In genomic region chr3:69475850-69476450, GRCm38 (mm10) we compare ENCODE assay signal across 25 mouse cellular contexts.
DNase-seq lines count a peak whose midpoint lies in the region; ATAC-seq and TF ChIP-seq lines count a peak whose summit lies in the region.
"Had no signal": no experiment of that assay in that cellular context is flagged by ENCODE, and none has a peak within 500 bp of the region (broad histone marks: within the 10 kb centered on the region; RNA-seq: fewer than 3 reads in every experiment).

No protein-coding gene starts in this region.

- no peak overlapping the region for H3K9ac ChIP-seq in heart, embryonic 15.5 days
- no peak overlapping the region for H3K9ac ChIP-seq in lung, embryonic 14.5 days
- H3K9ac ChIP-seq in stomach, embryonic 15.5 days = no peak overlapping the region
- H3K9ac ChIP-seq: embryonic facial prominence, embryonic 13.5 days had no signal

- H3K27me3 ChIP-seq in heart, embryonic 15.5 days = no peaks in the 10 kb centered on the region
- H3K27me3 ChIP-seq in lung, embryonic 14.5 days (ENCODE audit: insufficient read depth, low read length) = no peaks in the 10 kb centered on the region
- H3K27me3 ChIP-seq in stomach, embryonic 15.5 days (replicated peaks) = no peaks in the 10 kb centered on the region
- H3K27me3 ChIP-seq: Patski had no signal

- H3K36me3 ChIP-seq in heart, embryonic 15.5 days = no peaks in the 10 kb centered on the region
- no peaks in the 10 kb centered on the region for H3K36me3 ChIP-seq in lung, embryonic 14.5 days (ENCODE audit: insufficient read depth)
- no peaks in the 10 kb centered on the region for H3K36me3 ChIP-seq in stomach, embryonic 15.5 days
- H3K36me3 ChIP-seq: embryonic facial prominence, embryonic 13.5 days; midbrain, embryonic 10.5 days had no signal

- intact Hi-C loops in heart, postnatal 10 days (cut with DNase I) = loop anchor here (5.0 kb wide), 1 partner anchor 39 kb away; no protein-coding TSS in a partner anchor

- peak overlapping the region; percentile 21; the same call in 1 of the 2 replicates for H3K4me2 ChIP-seq in heart, embryonic 15.5 days
- H3K4me2 ChIP-seq in lung, embryonic 14.5 days = peak overlapping the region; percentile 31
- H3K4me2 ChIP-seq in stomach, embryonic 15.5 days = peak overlapping the region; percentile 17; the same call in 1 of the 2 replicates
- H3K4me2 ChIP-seq: embryonic facial prominence, embryonic 13.5 days had no signal

- ATAC-seq in cerebellum, adult (ENCODE audit: insufficient number of reproducible peaks, low FRiP score, low TSS enrichment) = no peak
- ATAC-seq in heart, embryonic 15.5 days (replicated peaks; ENCODE audit: insufficient number of reproducible peaks, insufficient read depth, low FRiP score, low read depth) = no peak
- peak; percentile 65; the same call in 1 of the 2 replicates for ATAC-seq in lung, embryonic 14.5 days (ENCODE audit: insufficient read depth)
- ATAC-seq in stomach, embryonic 15.5 days (ENCODE audit: insufficient read depth, low FRiP score, low read depth) = peak; percentile 43
- ATAC-seq in granulocyte monocyte progenitor cell, adult 5-6 weeks (replicated peaks; ENCODE audit: poor library complexity, severe bottlenecking) = no peak
- ATAC-seq: forebrain, embryonic 14.5 days; Patski had no signal

- WGBS in heart, embryonic 15.5 days = 30% methylated on average over 12 of the region's 12 CpGs
- WGBS in lung, embryonic 14.5 days = 30% methylated on average over 12 of the region's 12 CpGs
- 34% methylated on average over 12 of the region's 12 CpGs for WGBS in stomach, embryonic 15.5 days

- no peak overlapping the region for H3K4me3 ChIP-seq in heart, embryonic 15.5 days
- no peak overlapping the region for H3K4me3 ChIP-seq in lung, embryonic 14.5 days (ENCODE audit: low read depth, low read length)
- H3K4me3 ChIP-seq in stomach, embryonic 15.5 days (replicated peaks) = no peak overlapping the region
- H3K4me3 ChIP-seq: embryonic facial prominence, embryonic 13.5 days; left cerebral cortex, adult 2 months; midbrain, embryonic 10.5 days had no signal

- TF ChIP-seq CTCF in lung, embryonic 14.5 days (IDR thresholded peaks at IDR 0.05; ENCODE audit: low read depth) = no peak

- no peaks in the 10 kb centered on the region for H3K9me3 ChIP-seq in heart, embryonic 15.5 days (replicated peaks)
- no peaks in the 10 kb centered on the region for H3K9me3 ChIP-seq in lung, embryonic 14.5 days (ENCODE audit: low read depth, low read length)
- no peaks in the 10 kb centered on the region for H3K9me3 ChIP-seq in stomach, embryonic 15.5 days
- H3K9me3 ChIP-seq: embryonic facial prominence, embryonic 13.5 days; midbrain, embryonic 10.5 days had no signal

- DNase-seq in cerebellum, postnatal 10 days = peak; percentile 29 to 32
- no peak for DNase-seq in heart, postnatal 10 days
- peak; percentile 59 for DNase-seq in lung, embryonic 14.5 days
- no peak for DNase-seq in lung, adult 18-20 months
- DNase-seq: adrenal gland, postnatal 14 days; cerebellum, adult 11 months; cerebellum, postnatal 14 days; gastrocnemius, postnatal 25 days; kidney, adult 9 months; kidney, postnatal 36 days; layer of hippocampus, adult 9-11 months; left cerebral cortex, postnatal 4 days; liver; right cerebral cortex, adult 18-20 months; thymus, postnatal 25 days had no signal

- H3K27ac ChIP-seq in heart, embryonic 15.5 days = no peak overlapping the region
- no peak overlapping the region for H3K27ac ChIP-seq in lung, embryonic 14.5 days (ENCODE audit: low read depth)
- H3K27ac ChIP-seq in stomach, embryonic 15.5 days = peak overlapping the region; percentile 27; the same call in 1 of the 2 replicates
- H3K27ac ChIP-seq: embryonic facial prominence, embryonic 13.5 days; left cerebral cortex, adult 2 months; macrophage; midbrain, embryonic 10.5 days had no signal

- peaks cover 23% of the 10 kb centered on the region for H3K4me1 ChIP-seq in heart, embryonic 15.5 days (replicated peaks)
- peaks cover 4% of the 10 kb centered on the region; the same call in 1 of the 2 replicates for H3K4me1 ChIP-seq in lung, embryonic 14.5 days (ENCODE audit: insufficient read depth)
- H3K4me1 ChIP-seq in stomach, embryonic 15.5 days = no peaks in the 10 kb centered on the region

Comparison
In these comparisons a context has a peak if more than half of its experiments do, and no peak if none do; other contexts are left out.
1. DNase-seq: peak in cerebellum, postnatal 10 days (2 of 2) and lung, embryonic 14.5 days (single experiment); none in heart, postnatal 10 days (0 of 2) and lung, adult 18-20 months (0 of 2).
2. ATAC-seq: peak in lung, embryonic 14.5 days (single experiment) and stomach, embryonic 15.5 days (single experiment); none in cerebellum, adult (single experiment), heart, embryonic 15.5 days (single experiment) and granulocyte monocyte progenitor cell, adult 5-6 weeks (single experiment).
3. Peak in every context shown above with its lines, with median percentiles within 50 percentile points of each other: H3K4me2 ChIP-seq.